Mouse (Mus musculus): ENCODE data around the gene Tmem19.

Tmem19 gene

GRCm38 (mm10) chr10:115311263-115311965 lies 50.9 kb downstream of the Tmem19 start:
- no peak for DNase-seq (ENCODE audit: low spot score in 2 of 2)

GRCm38 (mm10) chr10:115309191-115309590 lies 53.1 kb downstream of the Tmem19 start:
- no peak for DNase-seq (ENCODE audit: low spot score in 2 of 2)

- no peak for DNase-seq (ENCODE audit: low spot score in 2 of 2)
Measured at GRCm38 (mm10) chr10:115307331-115307875, 54.9 kb downstream of the Tmem19 start.

GRCm38 (mm10) chr10:115298683-115299082 lies 63.6 kb downstream of the Tmem19 start:
- DNase-seq (ENCODE audit: low spot score in 2 of 2) = no peak

GRCm38 (mm10) chr10:115297582-115297981 lies 64.7 kb downstream of the Tmem19 start:
- DNase-seq (ENCODE audit: low spot score in 2 of 2) = no peak

- DNase-seq (ENCODE audit: low spot score in 2 of 2) = no peak
Measured at GRCm38 (mm10) chr10:115296401-115296935, 65.8 kb downstream of the Tmem19 start.

GRCm38 (mm10) chr10:115295162-115295561 lies 67.1 kb downstream of the Tmem19 start:
- no peak for DNase-seq (ENCODE audit: low spot score in 2 of 2)

GRCm38 (mm10) chr10:115294715-115295114 lies 67.6 kb downstream of the Tmem19 start:
- DNase-seq (ENCODE audit: low spot score in 2 of 2) = no peak

GRCm38 (mm10) chr10:115293946-115294345 lies 68.4 kb downstream of the Tmem19 start:
- DNase-seq (ENCODE audit: low spot score in 2 of 2) = no peak

- DNase-seq (ENCODE audit: low spot score in 2 of 2) = no peak
Measured at GRCm38 (mm10) chr10:115290671-115291070, 71.6 kb downstream of the Tmem19 start.
